Mouse (Mus musculus) heart, embryonic 12.5 days (tissue): ENCODE measurements around the gene Itm2b. TPM values are rescaled to one million over a fixed set of nuclear protein-coding genes. Genes with fewer than 3 reads are reported as not detected.
A peak's percentile ranks its signal among the peaks of the same experiment; 100 is the strongest.

ENCODE experiments used
- ATAC-seq: fragments of 200-750 bp; cut with Nextera tagmentation; 2 replicates; pipeline ENCODE4 v1.8.0; 2017; ENCODE audit warnings: moderate TSS enrichment, moderate library complexity; ENCODE audit not compliant: insufficient number of reproducible peaks, low FRiP score
- H3K27ac ChIP-seq: fragments of 300-500 bp; sonication (generic); 2 replicates; pipeline ENCODE4 v1.5.1; 2016; ENCODE audit warnings: mild to moderate bottlenecking, moderate library complexity; ENCODE audit not compliant: poor library complexity, severe bottlenecking
- H3K27me3 ChIP-seq: fragments of 300-500 bp; sonication (generic); replicated peaks from 2 replicates; pipeline ENCODE4 v1.6.1; 2016; ENCODE audit warnings: mild to moderate bottlenecking, moderate library complexity
- H3K36me3 ChIP-seq: fragments of 300-500 bp; sonication (generic); 2 replicates; pipeline ENCODE4 v1.6.1; 2016; ENCODE audit warnings: mild to moderate bottlenecking, moderate library complexity
- H3K4me1 ChIP-seq: fragments of 300-500 bp; sonication (generic); replicated peaks from 2 replicates; pipeline ENCODE4 v1.6.1; 2016; ENCODE audit warnings: mild to moderate bottlenecking
- H3K4me2 ChIP-seq: fragments of 300-500 bp; sonication (generic); 2 replicates; pipeline ENCODE4 v1.6.1; 2016; ENCODE audit warnings: mild to moderate bottlenecking, moderate library complexity
- H3K4me3 ChIP-seq: fragments of 300-500 bp; sonication (generic); 2 replicates; pipeline ENCODE4 v1.5.1; 2016; ENCODE audit warnings: mild to moderate bottlenecking
- H3K9ac ChIP-seq: fragments of 300-500 bp; sonication (generic); 2 replicates; pipeline ENCODE4 v1.6.1; 2016; ENCODE audit warnings: mild to moderate bottlenecking, moderate library complexity
- H3K9me3 ChIP-seq: fragments of 300-500 bp; sonication (generic); replicated peaks from 2 replicates; pipeline ENCODE4 v1.6.1; 2016; ENCODE audit warnings: mild to moderate bottlenecking, moderate library complexity
- WGBS: fragments of 180-500 bp; shearing (Covaris S2); methylation state at CpG from one replicate; pipeline ENCODE4 v1.1.7; 2016; 5-methylcytosine and 5-hydroxymethylcytosine counted together
- polyA plus RNA-seq: library from polyadenylated mRNA; unstranded; fragments of >200 nt; fragmentation: Nextera tagmentation; extraction: Ambion mirVana; gene quantifications from 2 replicates; pipeline ENCODE4 v1.2.1, GENCODE M21; 2016

Itm2b gene
- polyA plus RNA-seq, 1 experiment from 2014 or later: 642 TPM

- Histone ChIP-seq H3K27me3 (no peaks in the 10 kb centered on the region), H3K4me3 (no peak overlapping the region), H3K4me2 (no peak overlapping the region), H3K4me1 (peaks cover 38% of the 10 kb centered on the region), H3K36me3 (peaks cover 69% of the 10 kb centered on the region), H3K9ac (no peak overlapping the region), H3K27ac (no peak overlapping the region), H3K9me3 (no peaks in the 10 kb centered on the region)
- no peak for ATAC-seq
- 84% methylated on average over 4 of the region's 4 CpGs for whole genome bisulfite sequencing
Measured at GRCm38 (mm10) chr14:73369634-73370033, 15.5 kb downstream of the Itm2b start.

- Histone ChIP-seq H3K9me3 (no peaks in the 10 kb centered on the region), H3K4me2 (no peak overlapping the region), H3K9ac (no peak overlapping the region), H3K27ac (no peak overlapping the region), H3K27me3 (no peaks in the 10 kb centered on the region), H3K4me3 (no peak overlapping the region), H3K4me1 (peaks cover 32% of the 10 kb centered on the region), H3K36me3 (peaks cover 76% of the 10 kb centered on the region)
- no peak for ATAC-seq
- WGBS: 93% methylated on average over 13 of the region's 13 CpGs
Measured at GRCm38 (mm10) chr14:73368966-73369365, 16.1 kb downstream of the Itm2b start.

- H3K4me1 ChIP-seq: peaks cover 27% of the 10 kb centered on the region
- H3K4me2 ChIP-seq: no peak overlapping the region
- ATAC-seq: no peak
- H3K9me3 ChIP-seq: no peaks in the 10 kb centered on the region
- peaks cover 84% of the 10 kb centered on the region for H3K36me3 ChIP-seq
- H3K9ac ChIP-seq: no peak overlapping the region
- 86% methylated on average over 13 of the region's 13 CpGs for WGBS
- no peak overlapping the region for H3K4me3 ChIP-seq
- H3K27me3 ChIP-seq: no peaks in the 10 kb centered on the region
- no peak overlapping the region for H3K27ac ChIP-seq
Measured at GRCm38 (mm10) chr14:73368221-73368620, 16.9 kb downstream of the Itm2b start.

GRCm38 (mm10) chr14:73366278-73366677, 18.8 kb downstream of the Itm2b start:
- WGBS: 90% methylated on average over 11 of the region's 11 CpGs
- Histone ChIP-seq H3K27me3 (no peaks in the 10 kb centered on the region), H3K4me1 (peaks cover 14% of the 10 kb centered on the region), H3K4me3 (no peak overlapping the region), H3K9me3 (0 out of 2 replicates have a peak, but pooled peaks cover 5% of the 10 kb centered on the region), H3K4me2 (no peak overlapping the region), H3K9ac (no peak overlapping the region), H3K27ac (no peak overlapping the region), H3K36me3 (peaks cover 94% of the 10 kb centered on the region)
- no peak for ATAC-seq

- Histone ChIP-seq H3K9me3 (0 out of 2 replicates have a peak, but pooled peaks cover 5% of the 10 kb centered on the region), H3K4me2 (no peak overlapping the region), H3K27ac (no peak overlapping the region), H3K4me1 (no peaks in the 10 kb centered on the region), H3K9ac (no peak overlapping the region), H3K27me3 (no peaks in the 10 kb centered on the region), H3K36me3 (peaks cover 95% of the 10 kb centered on the region), H3K4me3 (no peak overlapping the region)
- ATAC-seq: no peak
- 96% methylated on average over 11 of the region's 11 CpGs for WGBS
Measured at GRCm38 (mm10) chr14:73363782-73364181, 21.3 kb downstream of the Itm2b start.

- WGBS: 88% methylated on average over 8 of the region's 8 CpGs
- no peak overlapping the region for H3K4me3 ChIP-seq
- H3K4me2 ChIP-seq: no peak overlapping the region
- no peak overlapping the region for H3K27ac ChIP-seq
- H3K9me3 ChIP-seq: no peaks in the 10 kb centered on the region
- H3K9ac ChIP-seq: no peak overlapping the region
- ATAC-seq: no peak
- H3K27me3 ChIP-seq: no peaks in the 10 kb centered on the region
- H3K36me3 ChIP-seq: peaks cover 58% of the 10 kb centered on the region
- no peaks in the 10 kb centered on the region for H3K4me1 ChIP-seq
Measured at GRCm38 (mm10) chr14:73354700-73355099, 30.4 kb downstream of the Itm2b start.

- Histone ChIP-seq H3K9me3 (0 out of 2 replicates have a peak, but pooled peaks cover 3% of the 10 kb centered on the region), H3K9ac (no peak overlapping the region), H3K4me3 (no peak overlapping the region), H3K4me2 (no peak overlapping the region), H3K4me1 (peaks cover 13% of the 10 kb centered on the region; the same call in 1 of the 2 replicates), H3K27ac (no peak overlapping the region), H3K27me3 (no peaks in the 10 kb centered on the region), H3K36me3 (peaks cover 22% of the 10 kb centered on the region)
- ATAC-seq: no peak
- 89% methylated on average over 5 of the region's 5 CpGs for WGBS
Measured at GRCm38 (mm10) chr14:73351118-73351517, 34.0 kb downstream of the Itm2b start.

GRCm38 (mm10) chr14:73350029-73350428, 35.1 kb downstream of the Itm2b start:
- H3K36me3 ChIP-seq: peaks cover 15% of the 10 kb centered on the region
- 0 out of 2 replicates have a peak, but pooled peaks cover 3% of the 10 kb centered on the region for H3K9me3 ChIP-seq
- peaks cover 13% of the 10 kb centered on the region; the same call in 1 of the 2 replicates for H3K4me1 ChIP-seq
- no peak overlapping the region for H3K27ac ChIP-seq
- H3K27me3 ChIP-seq: no peaks in the 10 kb centered on the region
- 41% methylated on average over 1 of the region's 1 CpGs for WGBS
- no peak overlapping the region for H3K9ac ChIP-seq
- no peak for ATAC-seq
- no peak overlapping the region for H3K4me2 ChIP-seq
- no peak overlapping the region for H3K4me3 ChIP-seq

- Histone ChIP-seq H3K27me3 (no peaks in the 10 kb centered on the region), H3K36me3 (peaks cover 8% of the 10 kb centered on the region; the same call in 1 of the 2 replicates), H3K9me3 (0 out of 2 replicates have a peak, but pooled peaks cover 3% of the 10 kb centered on the region), H3K4me1 (peaks cover 13% of the 10 kb centered on the region; the same call in 1 of the 2 replicates), H3K4me2 (no peak overlapping the region), H3K9ac (no peak overlapping the region), H3K27ac (no peak overlapping the region), H3K4me3 (no peak overlapping the region)
- no peak for ATAC-seq
- WGBS: 55% methylated on average over 7 of the region's 7 CpGs
Measured at GRCm38 (mm10) chr14:73349061-73349670, 35.9 kb downstream of the Itm2b start.

- Histone ChIP-seq H3K4me3 (no peak overlapping the region), H3K9me3 (0 out of 2 replicates have a peak, but pooled peaks cover 3% of the 10 kb centered on the region), H3K4me2 (no peak overlapping the region), H3K4me1 (peaks cover 13% of the 10 kb centered on the region; the same call in 1 of the 2 replicates), H3K36me3 (peaks cover 4% of the 10 kb centered on the region; the same call in 1 of the 2 replicates), H3K27ac (peak overlapping the region; percentile 57), H3K9ac (no peak overlapping the region), H3K27me3 (no peaks in the 10 kb centered on the region)
- ATAC-seq: peak; percentile 51; the same call in 1 of the 2 replicates
- 32% methylated on average over 9 of the region's 9 CpGs for WGBS
Measured at GRCm38 (mm10) chr14:73347302-73347701, 37.8 kb downstream of the Itm2b start.

GRCm38 (mm10) chr14:73345614-73346013, 39.5 kb downstream of the Itm2b start:
- WGBS: 87% methylated on average over 4 of the region's 4 CpGs

More at GRCm38 (mm10) chr14:73345614-73346013, 39.5 kb downstream of the Itm2b start:
- H3K4me3 ChIP-seq: no peak overlapping the region
- H3K9me3 ChIP-seq: 0 out of 2 replicates have a peak, but pooled peaks cover 3% of the 10 kb centered on the region
- no peak overlapping the region for H3K9ac ChIP-seq
- no peak overlapping the region for H3K27ac ChIP-seq
- no peaks in the 10 kb centered on the region for H3K36me3 ChIP-seq
- no peaks in the 10 kb centered on the region for H3K27me3 ChIP-seq
- no peak for ATAC-seq
- H3K4me1 ChIP-seq: peaks cover 13% of the 10 kb centered on the region; the same call in 1 of the 2 replicates
- H3K4me2 ChIP-seq: no peak overlapping the region
